Mouse (Mus musculus): ENCODE results near the gene Lsm4. TPM values are rescaled to one million over a fixed set of nuclear protein-coding genes. Genes with fewer than 3 reads are reported as not detected.
A peak's percentile ranks its signal among the peaks of the same experiment; 100 is the strongest.

Lsm4 gene
- total RNA-seq, 2 experiments from 2014 or later: 74.3 to 84.4 TPM

DNA sequence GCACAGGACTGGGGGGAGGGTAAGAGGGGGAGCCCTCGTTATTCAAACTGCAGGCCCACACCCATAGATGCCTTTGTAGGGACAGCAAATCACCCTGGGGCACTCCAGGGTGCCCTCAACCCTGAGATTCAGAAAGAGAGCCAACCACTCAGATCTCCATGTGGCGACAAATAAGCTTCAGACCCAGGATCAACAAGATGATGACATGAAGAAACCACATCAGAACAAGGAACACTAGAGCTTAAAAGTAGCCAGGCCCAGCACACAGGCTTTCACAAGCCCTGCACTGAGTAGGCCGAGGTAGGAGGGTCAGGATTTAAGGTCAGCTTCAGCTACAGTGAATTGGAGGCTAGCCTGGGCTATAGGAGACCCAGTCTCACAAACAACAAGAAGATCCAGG, 24.1 kb upstream of the Lsm4 start:
- DNase-seq: no peak

DNA sequence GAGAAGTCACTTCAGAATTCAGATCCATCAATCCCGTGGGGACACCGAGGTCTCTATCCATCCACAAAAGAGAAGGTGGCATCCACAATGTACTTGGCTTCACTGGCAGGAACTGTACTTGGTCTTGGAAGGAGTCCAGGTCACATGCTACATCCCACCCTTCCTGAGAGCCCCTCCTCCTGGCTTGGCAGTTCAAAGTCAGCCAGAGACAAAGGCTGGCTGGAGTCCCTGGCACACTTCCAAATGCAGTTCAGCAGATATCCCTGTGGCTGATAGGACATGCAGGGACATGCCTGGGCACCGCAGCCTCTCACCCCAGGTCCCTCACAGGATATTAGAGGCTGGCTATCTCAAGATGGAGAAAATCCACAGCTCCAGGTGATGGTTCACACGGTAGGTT, 23.7 kb upstream of the Lsm4 start:
- DNase-seq: peak; percentile 91 to 92

DNA sequence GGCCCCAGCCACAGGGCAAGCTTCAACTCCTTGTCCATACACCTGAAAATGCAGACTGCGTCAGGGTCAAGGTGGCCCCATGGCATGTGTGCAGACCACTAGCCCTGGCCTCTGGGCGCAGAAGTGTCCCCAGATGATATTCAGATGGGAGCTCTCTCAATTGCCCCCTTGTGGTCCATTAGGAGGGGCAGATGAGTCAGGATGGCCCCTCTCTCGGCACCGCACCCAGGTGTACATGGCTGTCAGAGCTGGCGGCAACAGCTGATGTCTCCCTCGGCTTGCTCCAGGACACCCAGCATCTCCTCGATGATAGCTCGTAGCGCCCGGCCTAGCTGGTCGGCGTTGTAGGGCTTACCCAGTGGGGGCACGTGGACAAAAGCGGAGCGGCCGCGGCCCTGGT, 22.7 kb upstream of the Lsm4 start:
- no peak for DNase-seq

DNA sequence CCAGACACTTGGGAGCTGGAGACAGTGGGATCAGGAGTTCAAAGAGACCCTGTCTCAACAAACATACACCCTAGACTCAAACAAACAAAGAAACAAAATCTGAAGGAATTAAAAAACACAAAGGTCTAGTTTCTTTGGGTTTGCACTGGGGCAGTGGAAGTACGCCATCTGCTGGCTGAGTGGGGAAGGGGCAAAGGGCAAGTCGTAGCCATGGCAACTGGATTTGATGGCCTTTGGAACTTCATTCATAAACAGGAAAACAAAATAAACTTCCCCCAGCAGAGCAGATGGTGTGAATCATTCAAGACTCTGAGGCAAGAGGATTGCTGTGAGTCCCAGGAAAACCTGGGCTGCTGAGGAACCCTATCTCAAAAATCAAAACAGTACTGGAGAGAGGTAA, 19.8 kb upstream of the Lsm4 start:
- DNase-seq: peak; percentile 78 to 80

DNA sequence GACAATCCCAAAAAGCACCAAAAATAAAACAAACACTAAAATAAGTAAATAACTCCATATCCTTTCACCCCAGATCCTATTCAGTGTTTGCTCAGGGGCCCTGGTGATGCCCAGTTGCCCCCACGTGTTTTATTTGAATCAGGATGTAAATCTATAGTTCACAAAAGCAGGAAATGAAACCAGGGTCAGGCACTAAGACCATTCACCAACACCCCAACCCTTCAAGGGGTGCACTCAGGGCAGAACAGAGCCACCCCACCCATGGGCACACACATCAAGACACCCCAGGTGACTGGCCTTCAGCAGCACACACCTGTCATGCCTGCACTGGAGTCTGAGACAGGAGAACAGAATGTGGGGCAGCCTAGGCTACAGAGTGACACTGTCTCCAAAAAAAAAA, 18.9 kb upstream of the Lsm4 start:
- no peak for DNase-seq

DNA sequence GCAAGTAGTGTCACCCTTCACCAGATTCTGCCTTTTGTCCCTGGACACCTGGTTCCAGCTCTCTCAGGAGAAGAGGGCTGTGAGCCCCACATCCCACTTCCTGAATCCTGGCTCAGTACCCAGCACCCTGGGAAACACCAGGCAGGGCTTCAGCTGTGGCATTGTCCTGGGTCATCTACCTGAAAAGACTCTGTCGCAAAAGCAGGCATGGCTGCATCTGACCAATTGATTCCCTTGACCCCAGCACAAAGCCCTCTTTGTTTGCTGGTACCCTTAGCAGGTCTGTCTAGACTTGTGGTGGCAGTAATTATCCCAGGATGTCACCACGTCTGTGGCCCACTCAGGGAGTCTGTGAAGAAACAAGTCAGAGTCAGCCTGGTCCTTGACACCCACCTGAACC, 17.6 kb upstream of the Lsm4 start:
- DNase-seq: no peak

DNA sequence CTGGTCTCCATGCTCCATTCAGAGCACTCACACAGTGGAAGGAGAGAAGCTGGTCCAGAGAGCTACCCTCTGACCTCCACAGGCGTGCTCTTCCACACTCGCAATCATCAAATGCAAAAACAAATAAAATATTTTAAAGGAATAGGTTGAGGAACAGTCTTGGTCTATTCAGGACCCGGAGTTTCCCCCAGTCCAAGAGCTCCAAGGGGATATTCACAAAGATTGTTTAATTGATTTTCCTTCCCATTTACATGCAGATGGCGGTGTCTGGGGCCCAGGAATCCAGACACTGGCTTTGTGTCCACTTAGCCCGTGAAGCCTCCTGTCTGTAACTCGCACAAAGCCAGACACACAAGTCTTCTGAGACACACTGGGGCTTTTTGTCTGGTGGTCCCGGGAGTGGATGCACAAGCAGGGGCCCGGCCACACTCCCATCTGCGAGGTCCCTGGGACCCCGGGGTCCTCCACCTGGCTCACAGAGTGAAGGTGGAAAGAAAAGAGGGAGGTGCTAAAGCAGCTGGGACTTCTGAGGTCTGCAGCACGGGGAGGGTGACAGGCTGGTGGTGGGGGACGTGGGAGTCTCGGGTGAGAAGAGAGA, 16.8 kb upstream of the Lsm4 start:
- DNase-seq: no peak

DNA sequence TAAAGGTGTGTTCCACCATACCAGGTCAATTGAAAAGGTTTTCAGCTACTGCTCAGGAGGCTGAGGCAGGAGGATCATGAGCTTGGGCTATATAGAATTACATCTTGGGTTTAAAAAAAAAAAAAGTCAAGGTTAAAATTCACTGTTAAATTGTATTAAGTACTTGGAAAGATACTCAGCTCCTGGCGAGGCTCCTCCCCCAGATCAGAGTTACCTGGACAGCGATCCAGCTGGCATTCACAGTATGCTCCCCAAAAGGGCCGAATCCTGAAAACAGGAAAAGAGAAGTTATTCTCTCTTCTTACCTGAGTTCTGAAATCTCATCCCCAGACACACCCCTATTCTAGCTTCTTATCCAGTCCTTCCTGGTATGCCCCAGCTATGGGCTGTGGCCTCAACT, 15.8 kb upstream of the Lsm4 start:
- no peak for DNase-seq

- DNase-seq: peak; percentile 77 to 86
These were observed 15.3 kb upstream of the Lsm4 start for GRCm38 (mm10) chr8:70657739-70658138.

DNA sequence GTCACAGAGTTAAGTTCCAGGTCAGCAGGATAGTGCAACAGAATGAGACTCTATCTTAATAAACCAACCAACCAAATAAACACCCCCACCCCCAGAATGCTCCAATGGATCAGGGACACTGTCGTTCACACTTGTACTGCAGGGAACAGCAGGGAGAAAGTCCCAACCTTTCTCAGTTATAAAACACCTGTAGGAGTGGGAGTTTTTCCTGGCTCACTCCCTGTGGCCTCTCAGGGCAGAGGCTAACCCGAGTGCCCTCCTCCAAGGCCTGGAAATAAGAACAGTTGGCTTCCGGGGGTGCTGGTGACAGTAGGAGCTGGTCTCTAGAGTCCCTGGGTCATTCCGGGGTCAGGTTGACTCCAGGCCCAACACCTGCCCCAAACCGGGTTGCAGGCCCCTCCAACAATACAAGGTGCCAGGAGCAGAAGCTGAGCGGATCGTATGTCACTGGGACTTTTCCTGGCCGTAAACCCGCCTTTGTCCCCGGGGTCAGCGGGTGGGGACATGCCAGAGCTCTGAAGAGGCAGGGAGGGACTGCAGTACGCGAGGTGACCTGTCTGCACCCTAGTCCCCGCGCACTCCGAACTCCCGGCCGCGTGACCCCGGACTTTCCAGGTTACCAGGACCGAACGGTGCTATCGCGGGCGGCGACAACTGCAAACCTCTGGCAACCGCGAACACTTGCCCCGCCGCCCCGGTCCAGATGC, 14.0 kb upstream of the Lsm4 start:
- no peak for DNase-seq

- peak; percentile 94 to 97 for DNase-seq
These were observed 13.3 kb upstream of the Lsm4 start for GRCm38 (mm10) chr8:70659604-70660272.

- DNase-seq: peak in 1 of 2 experiments; percentile 51
These were observed 12.7 kb upstream of the Lsm4 start, which contains the start of gene Pgpep1 for GRCm38 (mm10) chr8:70660273-70660725. TSS of gene Pgpep1 (minus strand) at chr8:70660388.

DNA sequence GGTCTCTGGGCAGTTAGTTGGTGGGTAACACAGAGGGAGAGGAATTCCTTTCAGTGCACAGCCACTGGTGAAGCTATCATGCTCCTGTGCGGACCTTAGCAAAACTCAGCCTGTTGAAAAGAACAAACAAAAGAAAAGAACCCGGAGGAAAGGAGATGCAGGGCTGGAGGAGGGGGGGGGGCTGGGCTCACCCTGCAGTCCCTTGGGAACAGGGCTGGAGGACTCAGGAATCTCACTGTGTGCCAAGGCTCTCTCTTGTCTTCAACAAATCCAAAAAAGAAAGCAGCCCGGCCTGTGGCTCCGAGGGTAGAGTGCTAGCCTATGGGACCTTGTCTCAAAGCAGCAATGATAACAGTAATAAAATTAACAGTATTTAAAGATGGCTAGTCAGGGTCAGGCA, 9.4 kb upstream of the Lsm4 start:
- DNase-seq: no peak

DNA sequence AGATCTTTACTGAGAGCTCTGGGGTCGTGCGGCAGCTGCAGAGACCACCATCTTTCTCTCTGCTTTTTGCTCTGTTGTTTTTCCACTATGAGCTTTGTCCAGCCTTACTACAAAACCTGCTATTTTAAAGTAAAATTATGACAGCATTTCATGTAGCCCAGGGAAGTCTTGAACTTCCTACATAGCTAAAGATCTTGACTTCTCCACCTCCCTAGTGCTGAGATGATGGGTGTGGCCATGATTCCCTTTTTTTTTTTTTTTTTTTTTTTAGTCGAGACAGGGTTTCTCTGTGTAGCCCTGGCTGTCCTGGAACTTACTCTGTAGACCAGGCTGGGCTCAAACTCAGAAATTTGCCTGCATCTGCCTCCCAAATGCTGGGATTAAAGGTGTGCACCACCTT, 8.4 kb upstream of the Lsm4 start:
- no peak for DNase-seq

DNA sequence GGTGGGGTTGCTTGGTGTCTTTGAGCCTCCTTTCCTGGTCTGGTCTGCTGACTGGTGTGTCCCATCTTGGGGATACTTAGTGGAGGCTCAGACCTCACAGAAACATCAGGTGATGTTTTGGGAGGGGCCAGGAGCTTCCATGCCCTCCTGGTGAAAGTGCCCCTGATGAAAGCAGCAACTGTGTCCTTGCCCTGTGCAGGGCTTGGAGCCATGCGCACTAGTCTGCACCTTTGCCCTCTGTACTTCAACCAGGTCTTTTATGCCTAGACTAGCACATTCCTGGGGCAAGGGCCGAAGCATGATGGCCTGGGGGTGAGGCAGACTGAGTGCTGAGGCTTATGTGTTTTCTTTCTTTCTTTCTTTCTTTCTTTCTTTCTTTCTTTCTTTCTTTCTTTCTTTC, 7.4 kb upstream of the Lsm4 start:
- DNase-seq: no peak

GRCm38 (mm10) chr8:70667071-70667470, 6.0 kb upstream of the Lsm4 start:
- no peak for DNase-seq

GRCm38 (mm10) chr8:70671615-70672324, 1.3 kb upstream of the Lsm4 start:
- no peak for DNase-seq

DNA sequence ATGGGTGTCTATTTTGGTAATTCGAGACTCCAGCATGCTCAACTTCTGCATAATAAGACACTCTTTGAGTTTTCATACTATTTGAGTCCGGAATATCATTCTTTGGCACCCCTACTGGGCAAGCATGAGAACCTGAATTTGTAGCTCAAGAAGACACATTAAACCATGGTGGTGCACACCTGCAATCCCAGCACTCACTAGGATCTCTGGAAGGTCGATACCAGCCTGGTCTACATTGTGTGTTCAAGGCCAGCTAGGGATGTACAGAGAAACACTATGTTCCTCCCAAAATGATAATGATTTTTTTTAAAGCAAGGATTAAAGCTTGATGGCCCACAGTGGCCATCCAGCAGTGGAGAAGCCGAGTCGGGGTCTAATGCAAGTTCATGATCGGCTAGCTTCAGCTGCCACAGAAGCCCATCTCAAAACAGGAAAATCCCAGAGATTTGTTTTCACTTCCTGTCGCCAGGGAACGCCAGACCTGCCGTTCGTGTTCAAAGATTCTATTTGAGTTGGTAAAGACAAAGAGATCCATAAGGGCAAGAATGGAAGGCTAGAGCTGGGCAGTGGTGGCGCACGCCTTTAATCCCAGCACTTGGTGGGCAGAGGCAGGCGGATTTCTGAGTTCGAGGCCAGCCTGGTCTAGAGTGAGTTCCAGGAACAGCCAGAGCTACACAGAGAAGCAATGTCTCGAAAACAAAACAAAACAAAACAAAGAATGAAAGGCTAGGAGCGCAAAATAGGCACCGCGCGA, 546 bp upstream of the Lsm4 start:
- no peak for DNase-seq

DNA sequence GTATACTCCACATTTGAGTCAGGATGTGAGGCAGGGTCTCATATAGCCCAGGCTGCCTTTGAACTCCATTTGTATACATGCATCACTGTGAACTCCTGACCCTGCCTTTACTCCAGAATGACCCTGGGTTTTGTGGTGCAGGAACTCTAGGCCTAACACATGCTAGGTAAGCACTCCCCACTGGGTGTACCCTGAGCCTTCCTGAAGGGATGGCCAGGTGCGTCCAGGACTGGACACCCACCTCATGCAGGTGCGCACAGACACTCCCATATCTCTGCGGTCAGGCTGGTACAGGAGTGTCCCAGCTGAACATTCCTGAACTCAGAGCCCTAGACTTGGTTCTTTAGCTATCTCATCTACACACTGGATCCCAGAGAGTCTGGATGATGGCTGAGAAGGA, 1.1 kb downstream of the Lsm4 start:
- no peak for DNase-seq

DNA sequence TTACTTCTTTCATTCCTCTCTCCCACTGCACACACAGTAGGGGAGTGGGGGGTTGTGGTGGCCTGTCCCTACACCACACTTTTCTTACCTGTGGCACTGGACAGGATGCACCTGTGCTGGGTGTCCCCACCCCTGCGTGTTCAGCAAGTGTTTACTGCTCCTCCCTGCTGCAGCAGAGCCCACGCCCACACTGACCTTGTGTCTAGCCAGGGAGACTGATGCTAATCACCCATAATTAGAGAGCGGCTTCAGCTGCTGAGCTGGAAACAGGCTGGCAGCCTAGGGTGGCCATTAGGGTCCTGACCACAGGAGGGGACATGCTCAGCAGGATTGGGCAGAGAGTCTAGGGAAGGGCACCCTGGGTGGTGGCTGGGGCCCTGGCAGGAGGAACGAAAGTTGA, 1.7 kb downstream of the Lsm4 start:
- no peak for DNase-seq

DNA sequence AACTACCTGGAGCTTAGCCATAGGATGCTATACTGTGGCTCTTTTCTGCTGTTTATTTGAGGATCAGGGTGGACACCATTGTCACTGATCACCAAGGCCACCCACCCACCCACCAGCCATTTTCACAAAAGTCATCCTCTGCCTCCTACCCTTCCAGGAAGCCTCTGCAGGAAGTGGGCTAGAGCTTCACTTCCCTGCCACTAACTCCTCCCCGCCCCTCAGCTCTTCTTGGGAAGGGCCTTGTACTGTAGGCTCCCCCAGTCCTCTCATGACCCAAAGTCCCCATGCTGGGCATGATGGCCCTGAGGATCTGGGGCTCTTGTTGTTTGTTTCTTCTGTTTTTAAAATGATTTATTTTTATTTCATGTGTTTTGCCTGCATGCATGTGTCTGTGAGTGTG, 2.3 kb downstream of the Lsm4 start:
- no peak for DNase-seq

GRCm38 (mm10) chr8:70677451-70678080, 4.5 kb downstream of the Lsm4 start:
- no peak for DNase-seq

Data from adrenal gland, postnatal 36 days (tissue).